Comparison of ENCODE assay signal across 7 mouse cellular contexts in the genomic region with DNA sequence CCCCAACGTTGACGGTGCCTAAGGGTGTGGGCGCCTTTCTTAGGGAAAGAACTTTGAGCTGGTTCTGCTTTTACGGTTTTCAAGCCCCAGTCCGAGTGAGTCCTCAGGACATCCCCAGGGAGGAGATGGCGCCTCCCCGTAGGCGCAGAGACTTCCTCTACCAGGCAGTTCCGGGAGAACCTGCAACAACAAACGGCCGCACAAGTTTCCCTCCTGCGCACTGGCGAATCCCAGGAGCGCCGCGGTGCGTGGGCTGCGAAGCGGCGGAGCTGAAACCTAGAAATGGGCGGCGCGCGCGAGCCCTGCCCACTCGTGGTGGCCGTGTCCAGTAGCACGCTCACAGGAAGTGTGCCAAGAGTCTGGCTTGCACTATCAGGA. TPM values are rescaled to one million over a fixed set of nuclear protein-coding genes. Genes with fewer than 3 reads are reported as not detected.
DNase-seq lines count a peak whose midpoint lies in the region; ATAC-seq and TF ChIP-seq lines count a peak whose summit lies in the region.

No protein-coding gene starts in this region.

- no peaks in the 10 kb centered on the region for H3K9me3 ChIP-seq in embryonic facial prominence, embryonic 13.5 days
- no peaks in the 10 kb centered on the region for H3K9me3 ChIP-seq in limb, embryonic 15.5 days
- no peaks in the 10 kb centered on the region for H3K9me3 ChIP-seq in midbrain, embryonic 13.5 days
- H3K9me3 ChIP-seq in stomach, embryonic 14.5 days (ENCODE audit: control insufficient read depth, low read depth, low read length), result no peaks in the 10 kb centered on the region

- H3K27me3 ChIP-seq in embryonic facial prominence, embryonic 13.5 days, result peaks cover 78% of the 10 kb centered on the region
- no peaks in the 10 kb centered on the region for H3K27me3 ChIP-seq in kidney, adult 2 months (replicated peaks; ENCODE audit: control insufficient read depth, insufficient read depth, low read length)
- H3K27me3 ChIP-seq in limb, embryonic 15.5 days, result peaks cover 64% of the 10 kb centered on the region
- H3K27me3 ChIP-seq in midbrain, embryonic 13.5 days, result peaks cover 68% of the 10 kb centered on the region
- H3K27me3 ChIP-seq in stomach, embryonic 14.5 days (ENCODE audit: control insufficient read depth, insufficient read depth, low read length), result peaks cover 9% of the 10 kb centered on the region; the same call in 1 of the 2 replicates

- WGBS in embryonic facial prominence, embryonic 13.5 days, result under 1% methylated on average over 28 of the region's 28 CpGs
- WGBS in kidney, adult 2 months, result under 1% methylated on average over 28 of the region's 28 CpGs
- under 1% methylated on average over 28 of the region's 28 CpGs for WGBS in limb, embryonic 15.5 days
- whole genome bisulfite sequencing in midbrain, embryonic 13.5 days, result under 1% methylated on average over 28 of the region's 28 CpGs
- under 1% methylated on average over 28 of the region's 28 CpGs for WGBS in stomach, embryonic 14.5 days

- no peak for ATAC-seq in embryonic facial prominence, embryonic 13.5 days (ENCODE audit: insufficient number of reproducible peaks, insufficient read depth, low FRiP score, low TSS enrichment, low read depth)
- no peak for ATAC-seq in limb, embryonic 15.5 days (ENCODE audit: insufficient number of reproducible peaks, low FRiP score, low TSS enrichment, low read depth)
- no peak for ATAC-seq in midbrain, embryonic 13.5 days
- peak; percentile 25; the same call in 1 of the 2 replicates for ATAC-seq in stomach, embryonic 14.5 days (ENCODE audit: insufficient number of reproducible peaks, insufficient read depth, low FRiP score, low read depth)

- H3K36me3 ChIP-seq in embryonic facial prominence, embryonic 13.5 days, result no peaks in the 10 kb centered on the region
- H3K36me3 ChIP-seq in kidney, adult 2 months (ENCODE audit: control insufficient read depth, insufficient read depth, low read length), result no peaks in the 10 kb centered on the region
- no peaks in the 10 kb centered on the region for H3K36me3 ChIP-seq in limb, embryonic 15.5 days
- no peaks in the 10 kb centered on the region for H3K36me3 ChIP-seq in midbrain, embryonic 13.5 days
- no peaks in the 10 kb centered on the region for H3K36me3 ChIP-seq in stomach, embryonic 14.5 days (ENCODE audit: control insufficient read depth, insufficient read depth, low read length)

- peak overlapping the region; percentile 61 for H3K4me3 ChIP-seq in brown adipose tissue, adult 24 weeks (ENCODE audit: insufficient read depth, low read depth, low read length)
- peak overlapping the region; percentile 47 for H3K4me3 ChIP-seq in embryonic facial prominence, embryonic 13.5 days
- H3K4me3 ChIP-seq in kidney, adult 2 months (ENCODE audit: insufficient read depth, low read depth, low read length), result peak overlapping the region; percentile 83
- peak overlapping the region; percentile 41 for H3K4me3 ChIP-seq in limb, embryonic 15.5 days
- H3K4me3 ChIP-seq in midbrain, embryonic 13.5 days (replicated peaks), result peak overlapping the region; percentile 49
- peak overlapping the region; percentile 47 for H3K4me3 ChIP-seq in stomach, embryonic 14.5 days (ENCODE audit: low read depth, low read length)

- peak overlapping the region; percentile 49 for H3K9ac ChIP-seq in embryonic facial prominence, embryonic 13.5 days
- H3K9ac ChIP-seq in limb, embryonic 15.5 days, result no peak overlapping the region
- H3K9ac ChIP-seq in midbrain, embryonic 13.5 days (replicated peaks), result peak overlapping the region; percentile 60; the same call in 1 of the 2 replicates
- H3K9ac ChIP-seq in stomach, embryonic 14.5 days (replicated peaks; ENCODE audit: low read depth, low read length), result peak overlapping the region; percentile 26

- 0 out of 2 replicates have a peak, but pooled peaks cover 2% of the 10 kb centered on the region for H3K4me1 ChIP-seq in brown adipose tissue, adult 24 weeks (ENCODE audit: control insufficient read depth, insufficient read depth, insufficient read length, low read length)
- H3K4me1 ChIP-seq in embryonic facial prominence, embryonic 13.5 days, result peaks cover 26% of the 10 kb centered on the region
- peaks cover 19% of the 10 kb centered on the region; the same call in 1 of the 2 replicates for H3K4me1 ChIP-seq in kidney, adult 2 months (ENCODE audit: control insufficient read depth, insufficient read depth, low read length)
- H3K4me1 ChIP-seq in limb, embryonic 15.5 days, result peaks cover 25% of the 10 kb centered on the region
- H3K4me1 ChIP-seq in midbrain, embryonic 13.5 days (replicated peaks), result peaks cover 37% of the 10 kb centered on the region
- 0 out of 2 replicates have a peak, but pooled peaks cover 6% of the 10 kb centered on the region for H3K4me1 ChIP-seq in stomach, embryonic 14.5 days (ENCODE audit: control insufficient read depth, insufficient read depth, low read length)

- no peak overlapping the region for H3K27ac ChIP-seq in brown adipose tissue, adult 24 weeks (replicated peaks; ENCODE audit: low read depth, low read length)
- H3K27ac ChIP-seq in embryonic facial prominence, embryonic 13.5 days, result no peak overlapping the region
- H3K27ac ChIP-seq in kidney, adult 2 months (ENCODE audit: insufficient read depth, low read depth, low read length), result peak overlapping the region; percentile 76
- no peak overlapping the region for H3K27ac ChIP-seq in limb, embryonic 15.5 days
- no peak overlapping the region for H3K27ac ChIP-seq in midbrain, embryonic 13.5 days
- no peak overlapping the region for H3K27ac ChIP-seq in stomach, embryonic 14.5 days (ENCODE audit: low read length)

- TF ChIP-seq POLR2A in kidney, adult 2 months (IDR thresholded peaks at IDR 0.05; ENCODE audit: low read depth, low read length), result no peak

- peak overlapping the region; percentile 89 for H3K4me2 ChIP-seq in embryonic facial prominence, embryonic 13.5 days
- H3K4me2 ChIP-seq in limb, embryonic 15.5 days, result peak overlapping the region; percentile 91
- H3K4me2 ChIP-seq in midbrain, embryonic 13.5 days (replicated peaks), result peak overlapping the region; percentile 88
- H3K4me2 ChIP-seq in stomach, embryonic 14.5 days (replicated peaks; ENCODE audit: low read depth, low read length), result peak overlapping the region; percentile 98

- no peak for TF ChIP-seq CTCF in kidney, adult 2 months (conservative IDR thresholded peaks at IDR 0.05; ENCODE audit: insufficient read depth, insufficient read length, low read depth, low read length)

- peak; percentile 62 to 72 for DNase-seq in heart, adult 9 months (ENCODE audit: low spot score in 2 of 2)
- DNase-seq in kidney, adult 2 months, result peak; percentile 83

RNA-seq across cellular contexts. Expression of gene Prr15, which starts 2.0 kb away (rescaled TPM):
- not detected in 2 replicates for polyA plus RNA-seq in brown adipose tissue, adult 24 weeks (2012; ENCODE audit: insufficient read depth, insufficient read length, missing spikeins)
- 1.3 and 3.6 TPM in 2 replicates for polyA plus RNA-seq in embryonic facial prominence, embryonic 13.5 days (2015; fragmentation: Nextera tagmentation; extraction: Ambion mirVana)
- 6.2 and 6.8 TPM in 2 replicates for polyA plus RNA-seq in kidney, adult 2 months (2012; rRNA removed)
- 0.61 and 0.62 TPM in 2 replicates for polyA plus RNA-seq in limb, embryonic 15.5 days (2015; fragmentation: Nextera tagmentation; extraction: Ambion mirVana)
- 1.6 TPM in 2 replicates for polyA plus RNA-seq in midbrain, embryonic 13.5 days (2015; fragmentation: Nextera tagmentation; extraction: Ambion mirVana)
- polyA plus RNA-seq in stomach, embryonic 14.5 days (2014; fragmentation: Nextera tagmentation; extraction: Ambion mirVana), result 11.2 and 11.6 TPM in 2 replicates
